Mouse (Mus musculus) right cerebral cortex, adult 2 months (tissue): ENCODE results near the gene Homer3.

Experiments
- DNase-seq, 2 experiments: peaks; one replicate each; pipeline ENCODE4 v3.0.0; 2021 to 2022; ENCODE audit warnings: low spot score in 2 of 2

Gene Homer3

DNA sequence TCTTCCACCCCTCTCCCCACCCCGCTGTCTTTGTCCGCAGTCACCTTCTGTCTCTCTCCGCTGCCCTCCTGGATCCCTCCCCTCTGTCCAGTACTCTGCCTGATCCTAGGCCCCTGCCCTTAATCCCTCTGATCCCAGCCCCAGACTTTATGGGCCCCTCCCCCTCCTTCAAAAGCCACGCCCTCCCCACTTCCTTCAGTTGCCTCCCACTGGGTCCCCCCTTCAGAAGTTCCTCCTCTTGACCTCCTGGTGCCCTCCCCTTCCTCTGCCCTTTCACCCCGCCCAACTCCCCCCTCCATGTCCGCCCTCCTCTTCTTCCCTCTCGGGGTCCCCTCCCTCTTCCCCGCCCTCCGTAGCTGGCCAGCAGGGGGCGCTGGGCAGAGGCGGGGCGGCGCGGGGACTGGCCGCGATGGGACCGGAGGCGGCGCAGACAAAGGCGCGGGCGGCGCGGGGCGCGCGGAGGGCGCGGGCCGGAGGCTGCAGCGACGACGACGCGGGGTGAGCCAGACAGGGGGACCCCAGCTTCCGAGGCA, at the start of gene Homer3:
Gene Homer3 (plus strand): TSS at position 225 of the 533 bp plus-strand sequence.
- DNase-seq: peak; percentile 58 to 62

- peak; percentile 21 to 22 for DNase-seq
Measured at GRCm38 (mm10) chr8:70233606-70234005, 49.0 kb upstream of the Homer3 start.

GRCm38 (mm10) chr8:70234080-70234780, 48.4 kb upstream of the Homer3 start, which contains the start of the genes Sugp2 and Armc6:
Gene Sugp2 (plus strand): TSS chr8:70234226.
Gene Armc6 (minus strand): TSS chr8:70234466.
- peak; percentile 93 to 96 for DNase-seq

GRCm38 (mm10) chr8:70234781-70235128, 47.9 kb upstream of the Homer3 start:
- no peak for DNase-seq

DNA sequence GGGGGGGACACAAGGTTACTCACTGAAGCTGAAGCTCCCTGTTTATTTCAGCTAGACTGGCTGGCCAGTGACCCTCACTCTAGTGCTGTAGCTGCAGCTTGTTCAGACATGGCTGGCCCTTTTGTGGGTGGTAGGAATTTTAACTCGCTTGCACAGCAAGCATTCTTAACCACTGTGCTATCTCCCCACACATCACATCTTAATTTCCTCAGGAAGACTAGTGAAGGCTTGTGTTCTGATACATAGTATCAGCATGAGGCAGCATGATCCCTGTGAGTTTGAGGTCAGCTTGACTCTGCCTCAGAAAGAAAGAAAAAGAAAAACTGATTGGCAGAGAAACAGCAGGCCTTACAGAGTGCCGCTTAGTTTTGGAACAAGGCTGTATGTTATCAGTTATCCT, 44.8 kb upstream of the Homer3 start:
- DNase-seq: no peak

GRCm38 (mm10) chr8:70240642-70241041, 42.0 kb upstream of the Homer3 start:
- no peak for DNase-seq

DNA sequence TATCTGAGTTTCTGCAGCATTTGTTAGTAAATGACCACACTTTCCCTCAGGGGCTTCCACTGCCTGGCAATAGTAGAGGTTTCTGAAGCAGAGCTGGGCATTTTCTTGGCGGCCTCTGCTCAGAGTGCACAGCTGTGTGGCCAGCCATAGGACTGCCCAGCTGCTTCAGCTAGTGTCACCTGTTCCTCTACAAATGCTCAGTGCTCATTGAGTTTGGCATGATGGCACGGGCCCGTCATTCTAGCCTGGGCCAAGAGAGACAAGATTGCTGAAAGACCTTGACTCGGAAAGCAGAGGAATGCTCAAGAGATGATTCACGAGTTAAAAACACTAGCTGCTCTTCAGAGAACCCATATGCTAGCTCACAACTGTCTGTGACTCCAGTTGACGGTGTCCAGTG, 36.0 kb upstream of the Homer3 start:
- no peak for DNase-seq

DNA sequence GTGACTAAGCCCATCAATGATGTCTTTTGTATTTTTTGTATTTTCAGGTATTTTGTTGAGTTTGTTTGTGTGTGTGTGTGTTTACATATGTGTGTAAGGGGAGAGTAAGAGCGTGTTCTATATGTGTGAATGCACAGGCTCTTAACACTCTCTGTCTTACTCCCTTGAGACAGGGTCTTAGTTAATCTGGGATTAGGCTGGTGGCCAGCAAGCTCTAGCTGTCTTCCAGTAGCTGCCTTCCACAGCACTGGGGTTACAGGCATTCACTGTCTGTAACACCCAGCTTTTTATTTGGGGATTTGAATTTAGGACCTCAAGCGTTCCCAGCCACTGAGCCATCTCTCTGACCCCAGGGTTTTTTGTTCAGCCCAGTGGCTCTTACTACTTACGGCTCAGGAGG, 34.8 kb upstream of the Homer3 start:
- DNase-seq: no peak

GRCm38 (mm10) chr8:70254628-70255027, 28.0 kb upstream of the Homer3 start:
- DNase-seq: no peak

GRCm38 (mm10) chr8:70257456-70257855, 25.2 kb upstream of the Homer3 start:
- no peak for DNase-seq

DNA sequence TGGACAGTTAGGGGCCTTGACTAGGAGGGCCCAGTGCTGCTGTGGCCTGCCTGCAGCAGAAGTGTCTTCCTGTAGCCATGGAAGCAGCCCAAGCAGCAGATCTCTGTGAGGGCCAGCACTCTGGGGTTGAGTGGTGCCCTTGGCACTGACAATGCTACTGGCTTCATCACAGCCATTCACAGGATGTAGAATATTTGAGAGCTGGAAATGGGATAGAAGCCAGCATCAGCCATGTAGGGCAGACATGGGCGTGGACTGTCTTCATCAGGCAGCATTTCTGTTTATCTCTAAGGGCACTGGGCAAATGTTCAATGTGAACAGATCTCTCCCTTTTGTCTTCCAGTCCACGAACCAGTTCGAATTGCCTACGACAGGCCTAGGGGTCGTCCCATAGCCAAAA, 24.0 kb upstream of the Homer3 start:
- DNase-seq: no peak

- DNase-seq: no peak
Measured at GRCm38 (mm10) chr8:70259043-70259442, 23.6 kb upstream of the Homer3 start.

DNA sequence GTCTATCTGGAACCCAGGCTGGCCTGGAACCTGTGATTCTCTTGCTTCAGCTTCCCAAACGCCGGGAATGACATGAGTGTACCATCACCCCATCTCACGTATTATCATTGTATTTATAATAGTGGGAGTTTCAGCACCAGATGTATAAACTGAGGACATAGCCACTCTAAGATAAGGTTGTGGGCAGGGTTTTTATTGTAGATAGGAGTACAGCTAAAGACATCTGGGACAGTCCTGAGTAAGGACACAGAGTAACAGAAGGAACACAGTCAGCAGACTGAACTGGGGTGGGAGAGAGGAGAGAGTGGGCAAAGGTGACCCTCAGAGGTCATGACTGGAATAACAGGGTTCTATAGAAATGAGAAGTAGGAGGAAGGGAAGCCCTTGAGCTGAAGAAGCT, 15.0 kb upstream of the Homer3 start:
- DNase-seq: no peak

DNA sequence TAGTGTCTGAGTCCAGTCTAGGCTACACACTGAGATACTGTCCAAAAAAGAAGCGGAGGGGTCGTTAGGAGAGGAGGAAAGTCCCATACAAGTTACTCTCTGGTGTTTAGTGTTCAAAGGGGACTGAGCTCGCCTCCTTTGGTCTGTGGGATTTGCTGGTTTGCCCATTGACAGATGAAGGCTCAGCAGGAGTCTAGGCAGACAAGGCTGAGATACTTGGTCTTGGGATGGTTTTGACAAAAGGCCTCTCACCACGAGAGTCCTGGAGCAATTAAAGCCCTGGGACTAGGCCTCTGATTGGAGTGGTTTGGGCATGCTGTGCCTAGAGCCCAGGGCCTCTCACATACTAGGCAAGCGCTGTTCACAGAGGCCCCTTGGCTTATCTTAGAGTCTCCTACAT, 14.3 kb upstream of the Homer3 start:
- no peak for DNase-seq

- peak; percentile 39 to 49 for DNase-seq
Measured at GRCm38 (mm10) chr8:70268799-70269565, 13.6 kb upstream of the Homer3 start.

GRCm38 (mm10) chr8:70272949-70273348, 9.7 kb upstream of the Homer3 start:
- DNase-seq: no peak

DNA sequence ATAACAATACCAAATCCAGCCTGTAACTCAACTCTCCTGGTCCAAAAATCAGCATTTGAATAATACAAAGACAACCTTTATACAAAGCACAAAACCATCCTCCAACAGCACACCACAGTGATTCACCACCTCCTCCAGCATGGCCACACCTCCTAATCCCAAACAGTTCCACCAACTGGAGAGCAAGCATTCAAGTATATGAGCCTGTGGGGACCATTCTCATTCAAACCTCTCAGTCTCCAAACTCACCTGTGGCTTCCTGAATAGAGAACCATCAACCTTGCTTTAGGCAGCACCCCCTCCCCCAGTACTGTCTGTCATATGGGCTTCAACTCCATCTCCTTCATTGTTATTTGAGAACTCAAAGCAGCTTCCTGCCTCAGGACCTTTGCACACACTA, 8.3 kb upstream of the Homer3 start:
- DNase-seq: no peak

GRCm38 (mm10) chr8:70276476-70276875, 6.2 kb upstream of the Homer3 start:
- no peak for DNase-seq

DNA sequence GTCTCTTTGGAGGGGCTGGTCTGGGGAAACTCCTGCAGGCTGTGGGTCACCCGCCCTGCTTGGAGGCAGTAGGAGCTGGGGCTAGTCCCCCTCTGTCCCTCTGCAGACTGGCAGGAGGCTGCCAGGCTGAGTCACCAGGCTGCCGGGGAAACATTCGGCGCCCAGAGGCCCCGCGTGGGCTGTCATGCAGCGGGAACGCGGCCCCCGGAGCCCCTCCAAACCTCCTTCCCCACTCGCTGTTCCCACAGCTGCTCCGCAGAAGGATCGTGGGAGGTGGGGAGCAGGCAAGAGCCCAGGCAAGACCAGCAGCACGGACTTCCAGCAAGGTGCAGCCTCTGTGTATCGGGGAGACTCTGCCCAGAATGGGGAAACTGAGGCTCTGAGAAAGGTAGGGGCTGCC, 4.5 kb upstream of the Homer3 start:
- DNase-seq: peak; percentile 28 to 33

DNA sequence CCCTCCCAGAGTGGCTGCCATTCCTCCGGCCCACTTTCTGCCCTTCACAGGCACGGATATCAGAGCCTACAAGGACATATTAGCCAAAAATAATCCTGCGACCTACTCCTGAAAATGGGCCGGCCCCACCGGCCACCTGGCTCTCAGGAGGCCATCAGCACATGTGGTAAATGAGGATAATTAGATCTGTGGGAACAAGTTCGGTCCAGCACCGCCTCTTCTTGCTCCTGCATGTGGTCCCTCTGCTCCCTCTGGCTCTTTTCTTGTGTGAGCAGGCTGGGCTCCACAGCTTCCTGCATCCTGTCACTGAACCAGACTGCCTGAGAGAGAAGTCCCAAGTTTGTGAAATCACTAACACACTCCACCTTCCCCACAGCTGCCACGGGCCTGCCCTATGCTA, 3.4 kb upstream of the Homer3 start:
- no peak for DNase-seq

GRCm38 (mm10) chr8:70281001-70281400, 1.6 kb upstream of the Homer3 start:
- DNase-seq: no peak

DNA sequence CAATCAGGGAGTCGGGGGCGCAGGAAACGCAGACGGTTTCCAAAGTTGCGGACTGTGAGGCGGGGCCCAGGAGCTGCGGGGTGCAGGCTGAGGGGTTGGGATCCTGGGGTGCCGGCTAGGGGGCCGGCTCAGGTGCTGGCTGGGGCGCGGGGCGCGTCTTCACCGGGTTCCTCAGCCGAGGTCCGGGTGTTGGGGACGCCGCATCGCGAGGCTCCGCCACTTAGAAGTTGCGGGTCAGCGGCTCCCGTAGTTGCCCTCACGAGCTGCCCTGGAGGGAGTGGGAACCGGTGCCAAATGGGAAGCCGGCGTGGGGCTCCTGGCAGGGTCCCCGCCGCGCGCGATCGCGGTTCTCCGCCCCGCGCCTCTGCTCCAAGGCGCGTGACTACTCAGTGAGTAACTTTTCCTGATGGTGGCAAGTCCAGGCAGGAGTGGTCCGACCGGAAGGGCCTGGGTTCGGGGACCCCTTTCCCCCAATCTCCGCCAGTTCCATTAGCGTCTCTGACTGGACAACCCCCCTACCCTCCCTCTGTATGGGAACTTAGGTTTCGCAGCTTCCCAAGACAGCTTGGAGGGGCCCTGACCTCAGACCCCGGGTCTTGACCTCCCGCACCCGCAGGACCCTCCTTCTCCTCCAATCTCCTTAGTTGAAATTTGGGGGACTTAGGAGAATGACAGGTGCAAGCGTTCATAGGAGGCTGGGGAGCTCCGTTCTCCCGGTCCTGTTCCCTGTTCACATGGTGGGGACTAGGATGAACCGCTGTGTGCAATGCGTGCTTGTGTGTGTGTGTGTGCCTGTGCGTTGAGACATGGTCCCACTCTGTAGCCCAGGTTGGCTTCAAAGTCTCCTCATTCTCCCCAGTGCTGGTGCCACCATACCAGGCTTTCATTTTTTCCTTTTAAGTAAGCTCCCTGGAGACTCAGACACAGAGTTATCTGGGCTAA, 780 bp downstream of the Homer3 start:
- no peak for DNase-seq
